Mouse (Mus musculus) retina, adult 2 months (tissue): Measurements from ENCODE around the gene Efr3b.
A peak's percentile ranks its signal among the peaks of the same experiment; 100 is the strongest.

Source experiments
- DNase-seq: peaks from one replicate; pipeline ENCODE4 v3.0.0-alpha.2; 2012; ENCODE audit warnings: low read depth, low spot score

Efr3b gene

GRCm38 (mm10) chr12:4038061-4039041 is at the start of gene Efr3b:
Gene Efr3b, minus strand, starts transcription at chr12:4038915.
- peak; percentile 61 for DNase-seq

DNA sequence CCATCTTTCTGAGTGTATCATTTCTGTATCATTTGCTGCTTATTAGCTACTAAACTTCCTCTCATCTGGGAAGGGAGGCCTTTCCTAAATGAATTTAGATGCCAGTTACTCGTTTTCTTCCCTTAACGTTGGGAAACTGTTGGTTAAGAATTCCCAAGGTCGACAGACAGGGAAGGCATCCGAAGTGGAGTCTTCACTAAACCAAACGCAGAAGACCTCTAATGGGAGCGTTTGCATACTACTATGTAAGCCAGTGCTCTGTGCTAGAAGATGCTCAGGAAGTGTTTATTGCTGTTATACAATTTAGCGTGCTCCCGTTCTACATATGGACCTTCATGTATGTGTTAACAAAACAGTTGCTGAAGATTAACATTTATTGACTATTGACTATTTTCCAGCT is 44.7 kb upstream of the Efr3b start:
- DNase-seq, result no peak

GRCm38 (mm10) chr12:4082132-4083001 is 43.7 kb upstream of the Efr3b start, which contains the start of gene Dnajc27:
Gene Dnajc27, plus strand, starts transcription at chr12:4082583.
- peak; percentile 88 for DNase-seq

DNA sequence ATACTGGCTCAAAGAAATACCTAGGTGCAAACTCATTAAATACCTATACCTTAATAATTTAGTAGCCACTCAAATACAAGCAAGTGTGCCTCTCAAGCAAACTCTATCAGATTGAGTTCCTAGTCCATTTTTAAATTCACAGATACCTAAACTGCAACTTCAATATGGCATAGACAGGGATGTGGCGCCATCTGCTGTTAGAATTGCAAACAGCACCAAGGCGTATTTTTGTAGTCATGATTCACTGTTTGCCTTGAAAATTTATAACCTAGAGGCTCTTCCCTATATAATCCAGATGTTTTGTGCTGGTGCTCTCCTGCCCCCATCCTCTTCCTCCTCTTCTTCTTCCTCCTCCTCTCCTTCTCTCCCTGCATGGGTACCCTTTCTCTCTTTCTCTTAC is 41.6 kb upstream of the Efr3b start:
- peak; percentile 48 for DNase-seq

DNA sequence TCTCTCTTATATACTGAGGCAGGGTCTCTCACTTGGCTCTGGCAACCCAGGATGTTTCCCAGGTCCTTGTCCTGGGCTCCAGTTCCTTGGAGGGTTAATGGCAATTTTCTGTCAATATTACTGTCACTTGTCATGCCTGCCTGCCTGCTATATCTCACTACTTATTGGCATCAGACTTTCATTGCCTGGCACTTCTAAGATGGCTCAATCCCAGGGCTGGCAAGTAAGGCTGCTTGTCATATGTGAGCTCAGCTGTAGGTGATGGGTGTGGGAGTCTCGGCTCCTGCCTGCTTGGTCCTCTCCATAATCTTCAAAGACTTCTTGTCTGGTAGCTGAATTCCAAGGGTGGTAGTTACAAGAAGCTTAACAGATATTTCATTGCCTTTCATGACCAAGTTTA is 39.4 kb upstream of the Efr3b start:
- no peak for DNase-seq

GRCm38 (mm10) chr12:4076383-4076782 is 37.7 kb upstream of the Efr3b start:
- no peak for DNase-seq

DNA sequence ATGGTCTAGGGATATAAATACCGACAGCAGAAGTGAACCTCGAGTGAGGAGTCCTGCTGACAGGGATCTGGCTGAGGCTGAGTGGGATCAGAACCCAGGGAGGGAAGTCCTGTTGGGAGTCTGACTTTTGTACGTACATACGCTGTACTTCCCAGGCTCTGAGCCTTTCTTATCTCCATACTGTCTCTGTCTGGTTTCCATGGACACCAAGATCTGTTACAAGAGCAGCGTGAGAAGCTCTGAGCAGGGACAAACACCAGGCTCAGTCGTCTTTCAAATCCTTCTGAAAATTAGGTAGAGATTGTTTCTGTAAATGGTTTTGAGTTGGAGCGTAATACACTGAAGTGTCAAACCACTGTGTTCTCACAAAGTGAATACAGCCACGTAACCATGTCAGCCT is 36.7 kb upstream of the Efr3b start:
- no peak for DNase-seq

DNA sequence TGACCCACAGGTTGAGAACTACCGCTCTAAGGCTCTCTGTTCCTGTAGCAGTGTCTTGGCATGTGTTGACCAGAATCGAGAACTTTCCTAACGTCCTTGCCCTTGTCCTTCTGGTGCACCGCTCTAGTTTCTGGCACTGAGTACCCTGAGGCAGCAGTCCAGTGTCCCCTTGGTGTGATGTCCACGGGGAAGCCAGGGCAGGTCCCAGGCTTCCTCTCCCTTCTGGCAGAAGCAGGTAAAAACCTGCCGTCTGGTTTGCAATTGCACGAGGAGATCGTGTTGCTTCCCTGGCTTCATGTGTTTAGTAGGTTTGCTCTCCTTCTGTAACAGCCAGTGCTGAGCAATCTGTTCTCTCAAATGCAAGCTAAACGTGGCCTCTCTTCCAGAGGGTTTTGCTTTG is 33.0 kb upstream of the Efr3b start:
- DNase-seq, result no peak

GRCm38 (mm10) chr12:4068551-4068950 is 29.8 kb upstream of the Efr3b start:
- no peak for DNase-seq

DNA sequence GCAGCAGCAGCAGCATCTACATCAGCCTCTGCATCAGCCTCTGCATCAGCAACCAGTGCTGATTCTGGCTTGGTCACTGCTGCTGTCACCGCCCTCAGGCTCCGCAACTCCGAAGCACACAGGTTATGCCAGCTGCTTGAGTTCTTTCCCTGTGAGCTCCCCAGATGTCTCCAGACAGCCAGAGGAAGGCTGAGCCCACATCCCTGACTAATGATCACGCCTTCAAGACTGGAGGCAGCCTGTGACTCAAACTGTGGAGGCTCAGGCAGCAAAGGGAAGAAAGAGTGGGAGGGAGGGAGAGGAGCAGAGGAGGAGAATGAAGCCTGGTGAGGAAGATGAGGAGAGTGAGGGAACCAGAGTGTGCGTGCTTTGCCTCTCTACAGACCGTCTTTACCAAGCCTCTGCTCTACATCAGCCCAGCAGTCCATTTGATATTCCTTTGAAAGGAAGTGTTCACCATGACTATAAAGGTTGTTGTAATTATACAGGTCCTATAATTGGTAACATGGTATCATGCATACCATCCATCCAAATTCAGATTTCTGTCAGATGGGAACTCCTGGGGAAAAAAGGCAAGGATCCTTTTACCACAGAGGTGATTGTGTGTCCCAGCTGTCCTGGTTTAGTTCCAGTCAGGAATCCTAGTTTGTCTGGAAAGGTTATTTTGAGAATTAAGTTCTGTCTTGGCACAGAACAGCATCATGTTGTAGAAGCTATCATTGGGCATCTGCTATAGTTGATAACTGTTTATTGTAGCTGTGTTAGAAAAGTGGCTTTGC is 28.2 kb upstream of the Efr3b start:
- no peak for DNase-seq

- DNase-seq, result no peak
Observed at GRCm38 (mm10) chr12:4065944-4066343, 27.2 kb upstream of the Efr3b start.

DNA sequence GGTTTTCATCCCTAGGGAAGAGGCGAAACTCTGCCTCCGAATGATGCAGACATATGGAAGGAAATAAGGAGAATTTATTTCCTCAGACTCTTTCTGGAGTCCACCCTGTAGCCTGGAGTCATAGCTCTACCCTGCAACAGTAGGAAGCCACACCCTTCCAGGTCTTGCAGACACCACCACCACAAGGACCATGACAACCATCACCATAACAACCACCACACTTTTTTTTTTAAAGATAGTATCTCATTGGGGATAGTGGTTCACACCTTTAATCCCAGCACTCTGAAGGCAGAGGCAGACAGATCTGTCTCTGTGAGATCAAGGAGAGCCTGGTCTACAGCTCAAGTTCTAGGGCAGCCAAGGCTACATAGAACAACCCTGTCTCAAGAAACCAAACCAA is 26.8 kb upstream of the Efr3b start:
- DNase-seq, result no peak

DNA sequence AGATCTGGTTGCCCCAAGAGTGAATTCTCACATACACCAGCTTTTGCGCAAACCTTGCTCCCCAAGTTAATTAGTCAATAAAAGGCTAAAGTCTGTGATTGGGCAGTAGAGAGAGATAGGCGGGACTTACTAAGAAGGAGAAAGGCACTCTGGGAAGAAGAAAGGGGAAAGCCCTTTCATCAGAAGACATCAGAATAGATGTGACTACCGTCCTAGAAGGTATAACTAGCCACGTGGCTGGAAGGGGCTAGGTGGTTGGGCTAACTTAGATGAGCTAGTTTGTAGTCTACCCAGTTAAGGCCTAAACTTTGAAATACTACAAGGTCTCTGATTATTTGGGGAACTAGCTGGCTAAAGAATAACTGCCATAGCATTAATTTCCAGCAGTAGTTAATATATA is 21.0 kb upstream of the Efr3b start:
- no peak for DNase-seq

- no peak for DNase-seq
Observed at GRCm38 (mm10) chr12:4058321-4058720, 19.6 kb upstream of the Efr3b start.

DNA sequence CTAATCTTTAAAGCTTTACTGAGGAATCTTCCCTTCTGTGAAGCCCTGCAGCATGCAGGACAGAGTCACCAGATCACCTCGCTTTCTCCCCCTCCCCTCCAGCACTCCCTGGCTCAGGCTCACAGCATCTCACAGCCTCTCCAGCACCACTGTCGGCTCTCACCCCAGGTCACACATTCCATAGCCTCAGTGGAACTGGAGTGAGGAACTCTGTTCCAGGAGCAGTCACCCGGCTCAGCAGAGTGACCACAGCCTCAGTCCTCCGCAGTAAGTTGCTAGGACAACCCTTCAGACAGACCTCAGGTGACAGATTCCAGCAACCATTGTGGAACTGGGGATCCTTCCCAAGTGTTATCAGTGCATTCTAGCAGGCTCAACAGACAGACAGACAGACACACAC is 16.1 kb upstream of the Efr3b start:
- no peak for DNase-seq

DNA sequence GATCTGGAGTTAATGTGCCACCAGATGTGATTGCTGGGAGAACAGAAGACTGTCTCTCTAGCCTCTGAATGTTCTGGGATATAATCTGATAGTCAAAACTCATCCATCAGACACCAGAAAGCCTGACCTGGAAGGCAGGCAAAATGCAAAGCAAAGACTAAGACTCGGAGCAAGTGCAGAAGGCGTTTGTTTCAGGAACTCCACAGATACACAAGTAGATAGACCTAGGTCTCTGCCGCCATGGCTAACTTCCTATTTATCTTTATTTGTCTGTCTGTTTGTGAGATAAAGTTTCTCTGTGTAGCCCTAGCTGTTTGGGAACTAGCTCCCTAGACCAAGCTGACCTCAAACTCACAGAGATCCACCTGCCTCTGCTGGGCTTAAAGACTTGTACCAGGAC is 14.9 kb upstream of the Efr3b start:
- no peak for DNase-seq

DNA sequence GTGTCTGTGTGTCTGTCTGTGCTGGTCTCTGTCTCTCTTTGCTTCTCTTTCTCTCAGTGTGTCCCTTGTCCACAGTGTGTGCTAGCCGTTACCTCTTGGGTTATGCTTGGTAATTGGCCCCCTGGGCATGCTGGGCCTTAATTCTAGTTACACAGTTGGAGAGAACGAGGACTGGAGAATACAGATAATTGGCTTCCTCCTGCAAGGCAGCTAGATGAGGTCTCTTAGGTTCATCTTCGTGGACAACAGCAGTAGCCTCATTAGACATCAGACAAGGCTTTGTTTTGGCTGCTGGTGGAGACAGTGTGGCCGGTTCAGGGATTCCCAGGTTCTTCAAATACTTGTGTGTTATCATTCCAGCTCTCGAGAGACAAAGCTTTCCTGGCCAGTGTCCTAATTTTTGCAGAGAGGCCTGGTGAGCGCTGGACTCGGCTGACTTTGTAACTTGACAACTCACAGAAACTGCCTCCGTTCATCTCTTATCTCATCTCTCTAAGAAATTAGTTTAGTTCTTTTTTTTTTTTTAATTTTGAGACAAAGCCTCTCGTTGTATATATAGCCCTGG is 12.2 kb upstream of the Efr3b start:
- no peak for DNase-seq

GRCm38 (mm10) chr12:4048031-4048430 is 9.3 kb upstream of the Efr3b start:
- no peak for DNase-seq

- no peak for DNase-seq
Observed at GRCm38 (mm10) chr12:4045992-4046391, 7.3 kb upstream of the Efr3b start.

GRCm38 (mm10) chr12:4042411-4042810 is 3.7 kb upstream of the Efr3b start:
- no peak for DNase-seq

DNA sequence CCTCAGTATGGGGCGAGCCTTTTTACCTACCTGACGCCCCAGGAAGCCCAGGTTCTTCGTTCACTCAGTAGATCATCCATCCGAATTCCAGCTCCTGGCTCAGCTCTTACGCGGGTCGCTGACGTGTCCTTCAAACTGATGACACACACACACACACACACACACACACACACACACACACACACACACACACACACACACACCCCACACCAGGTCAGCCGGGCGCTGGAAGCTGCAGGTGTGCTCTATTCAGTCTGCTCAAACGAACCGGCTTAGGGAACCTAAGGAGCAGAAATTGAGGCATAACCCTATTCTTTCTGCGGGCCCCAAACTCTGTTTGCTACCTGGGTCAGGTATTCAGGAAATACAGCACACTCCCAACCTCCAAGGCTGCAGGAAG is 331 bp upstream of the Efr3b start:
- DNase-seq, result no peak
